Mouse (Mus musculus) stomach, embryonic 16.5 days (tissue): ENCODE data around the gene Ripor3. TPM values are rescaled to one million over a fixed set of nuclear protein-coding genes. Genes with fewer than 3 reads are reported as not detected.

Source experiments
- ATAC-seq: fragments of 200-750 bp; cut with Nextera tagmentation; 2 replicates; pipeline ENCODE4 v1.8.0; 2017; ENCODE audit warnings: moderate number of reproducible peaks, moderate TSS enrichment; ENCODE audit not compliant: insufficient read depth, low FRiP score
- H3K27ac ChIP-seq: fragments of 300-500 bp; sonication (generic); 2 replicates; pipeline ENCODE4 v1.5.1; 2014; ENCODE audit warnings: low read length
- H3K27me3 ChIP-seq: fragments of 300-500 bp; sonication (generic); 2 replicates; pipeline ENCODE4 v1.6.1; 2014; ENCODE audit warnings: low read length, control low read depth, mixed read lengths; ENCODE audit not compliant: control insufficient read depth, insufficient read depth
- H3K36me3 ChIP-seq: fragments of 300-500 bp; sonication (generic); 2 replicates; pipeline ENCODE4 v1.6.1; 2014; ENCODE audit warnings: low read length; ENCODE audit not compliant: control insufficient read depth, insufficient read depth
- H3K4me1 ChIP-seq: fragments of 300-500 bp; sonication (generic); 2 replicates; pipeline ENCODE4 v1.6.1; 2014; ENCODE audit warnings: low read length, control low read depth, mixed read lengths; ENCODE audit not compliant: control insufficient read depth, insufficient read depth
- H3K4me2 ChIP-seq: fragments of 300-500 bp; sonication (generic); 2 replicates; pipeline ENCODE4 v1.6.1; 2014; ENCODE audit warnings: low read depth, low read length, mixed read lengths
- H3K4me3 ChIP-seq: fragments of 300-500 bp; sonication (generic); replicated peaks from 2 replicates; pipeline ENCODE4 v1.5.1; 2014; ENCODE audit warnings: mild to moderate bottlenecking, low read length
- H3K9ac ChIP-seq: fragments of 300-500 bp; sonication (generic); 2 replicates; pipeline ENCODE4 v1.6.1; 2014; ENCODE audit warnings: low read length
- H3K9me3 ChIP-seq: fragments of 300-500 bp; sonication (generic); replicated peaks from 2 replicates; pipeline ENCODE4 v1.6.1; 2016; ENCODE audit warnings: low read length, control low read depth; ENCODE audit not compliant: control insufficient read depth
- WGBS: fragments of 180-500 bp; shearing (Covaris S2); extraction: QIAGEN DNeasy Blood & Tissue Kit; methylation state at CpG from one replicate; pipeline ENCODE4 v1.1.7; 2014; 5-methylcytosine and 5-hydroxymethylcytosine counted together
- polyA plus RNA-seq: library from polyadenylated mRNA; unstranded; fragments of >200 nt; fragmentation: Nextera tagmentation; extraction: Ambion mirVana; gene quantifications from 2 replicates; pipeline ENCODE4 v1.2.1, GENCODE M21; 2015

The Ripor3 gene
- polyA plus RNA-seq, 1 experiment from 2014 or later: 3.5 TPM

DNA sequence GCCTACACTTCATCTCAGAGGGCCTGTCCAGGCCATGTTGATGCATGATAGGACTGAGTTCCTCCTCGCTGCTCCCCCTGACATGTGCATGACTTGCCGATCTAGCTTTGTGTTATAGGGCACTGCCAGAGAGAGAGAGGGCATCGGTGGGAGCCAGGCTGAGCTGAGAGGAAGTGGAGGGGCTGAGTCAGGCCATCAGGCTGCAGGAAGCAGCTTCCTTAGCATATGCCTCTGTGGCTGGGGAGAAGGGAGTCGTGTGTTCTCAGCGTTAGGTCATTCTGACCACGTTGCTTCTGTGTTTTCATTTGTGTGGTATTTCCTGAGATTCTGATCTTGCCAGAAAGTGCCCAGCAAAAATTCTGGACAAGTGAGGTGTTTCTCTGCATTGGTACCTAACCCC, 61.2 kb downstream of the Ripor3 start:
- H3K27me3 ChIP-seq: no peaks in the 10 kb centered on the region
- H3K9me3 ChIP-seq: no peaks in the 10 kb centered on the region
- no peak overlapping the region for H3K4me2 ChIP-seq
- peaks cover 47% of the 10 kb centered on the region for H3K4me1 ChIP-seq
- H3K27ac ChIP-seq: peak overlapping the region; percentile 73; the same call in 1 of the 2 replicates
- no peak for ATAC-seq
- 0 out of 2 replicates have a peak overlapping the region, but pooled peaks have one; percentile 14 for H3K9ac ChIP-seq
- 54% methylated on average over 6 of the region's 6 CpGs for WGBS
- H3K36me3 ChIP-seq: no peaks in the 10 kb centered on the region
- no peak overlapping the region for H3K4me3 ChIP-seq

DNA sequence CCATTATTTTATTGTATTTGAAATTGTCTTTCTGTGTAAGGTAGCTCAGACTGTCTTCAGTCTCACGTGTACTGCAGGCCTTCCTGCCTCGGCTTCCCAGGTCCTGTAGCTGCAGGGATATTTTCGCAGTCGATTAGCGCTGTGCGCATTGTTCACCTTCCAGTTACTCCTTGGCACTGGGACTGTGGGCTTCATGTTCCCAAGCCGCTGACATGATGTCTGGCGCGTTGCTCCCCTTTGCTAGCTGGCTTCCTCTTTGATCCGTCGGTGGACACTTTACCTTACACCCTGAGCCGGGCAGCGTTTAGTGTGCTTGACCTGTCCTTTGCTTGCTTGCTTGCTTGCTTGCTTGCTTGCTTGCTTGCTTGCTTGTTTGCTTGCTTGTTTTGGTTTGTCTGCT, 61.9 kb downstream of the Ripor3 start:
- no peak overlapping the region for H3K4me3 ChIP-seq
- no peak for ATAC-seq
- no peaks in the 10 kb centered on the region for H3K27me3 ChIP-seq
- peaks cover 49% of the 10 kb centered on the region for H3K4me1 ChIP-seq
- no peaks in the 10 kb centered on the region for H3K36me3 ChIP-seq
- H3K4me2 ChIP-seq: no peak overlapping the region
- H3K9ac ChIP-seq: 0 out of 2 replicates have a peak overlapping the region, but pooled peaks have one; percentile 10
- 82% methylated on average over 13 of the region's 13 CpGs for WGBS
- peak overlapping the region; percentile 73; the same call in 1 of the 2 replicates for H3K27ac ChIP-seq
- no peaks in the 10 kb centered on the region for H3K9me3 ChIP-seq

- Histone ChIP-seq H3K27ac (peak overlapping the region; percentile 73), H3K4me2 (no peak overlapping the region), H3K4me1 (peaks cover 54% of the 10 kb centered on the region), H3K9me3 (no peaks in the 10 kb centered on the region), H3K27me3 (no peaks in the 10 kb centered on the region), H3K36me3 (no peaks in the 10 kb centered on the region), H3K9ac (no peak overlapping the region), H3K4me3 (no peak overlapping the region)
- ATAC-seq: peak; percentile 16; the same call in 1 of the 2 replicates
- WGBS: 71% methylated on average over 6 of the region's 6 CpGs
Observed at GRCm38 (mm10) chr2:167948047-167948446, 62.4 kb downstream of the Ripor3 start.

- peaks cover 62% of the 10 kb centered on the region for H3K4me1 ChIP-seq
- no peak overlapping the region for H3K4me3 ChIP-seq
- H3K36me3 ChIP-seq: no peaks in the 10 kb centered on the region
- no peaks in the 10 kb centered on the region for H3K9me3 ChIP-seq
- 53% methylated on average over 3 of the region's 3 CpGs for WGBS
- peak; percentile 66; the same call in 1 of the 2 replicates for ATAC-seq
- H3K27me3 ChIP-seq: no peaks in the 10 kb centered on the region
- H3K27ac ChIP-seq: peak overlapping the region; percentile 79
- no peak overlapping the region for H3K4me2 ChIP-seq
- no peak overlapping the region for H3K9ac ChIP-seq
Observed at GRCm38 (mm10) chr2:167947251-167947650, 63.2 kb downstream of the Ripor3 start.

- ATAC-seq: no peak
- Histone ChIP-seq H3K4me1 (peaks cover 72% of the 10 kb centered on the region), H3K4me3 (no peak overlapping the region), H3K9ac (no peak overlapping the region), H3K4me2 (no peak overlapping the region), H3K27ac (no peak overlapping the region), H3K9me3 (no peaks in the 10 kb centered on the region), H3K36me3 (no peaks in the 10 kb centered on the region), H3K27me3 (no peaks in the 10 kb centered on the region)
- 78% methylated on average over 5 of the region's 5 CpGs for WGBS
Observed at GRCm38 (mm10) chr2:167945451-167945850, 65.0 kb downstream of the Ripor3 start.

GRCm38 (mm10) chr2:167944193-167944592, 66.2 kb downstream of the Ripor3 start:
- ATAC-seq: no peak
- H3K9me3 ChIP-seq: no peaks in the 10 kb centered on the region
- no peak overlapping the region for H3K4me2 ChIP-seq
- H3K36me3 ChIP-seq: no peaks in the 10 kb centered on the region
- H3K4me1 ChIP-seq: peaks cover 69% of the 10 kb centered on the region
- WGBS: 84% methylated on average over 3 of the region's 3 CpGs
- no peak overlapping the region for H3K27ac ChIP-seq
- H3K4me3 ChIP-seq: no peak overlapping the region
- no peak overlapping the region for H3K9ac ChIP-seq
- H3K27me3 ChIP-seq: no peaks in the 10 kb centered on the region

DNA sequence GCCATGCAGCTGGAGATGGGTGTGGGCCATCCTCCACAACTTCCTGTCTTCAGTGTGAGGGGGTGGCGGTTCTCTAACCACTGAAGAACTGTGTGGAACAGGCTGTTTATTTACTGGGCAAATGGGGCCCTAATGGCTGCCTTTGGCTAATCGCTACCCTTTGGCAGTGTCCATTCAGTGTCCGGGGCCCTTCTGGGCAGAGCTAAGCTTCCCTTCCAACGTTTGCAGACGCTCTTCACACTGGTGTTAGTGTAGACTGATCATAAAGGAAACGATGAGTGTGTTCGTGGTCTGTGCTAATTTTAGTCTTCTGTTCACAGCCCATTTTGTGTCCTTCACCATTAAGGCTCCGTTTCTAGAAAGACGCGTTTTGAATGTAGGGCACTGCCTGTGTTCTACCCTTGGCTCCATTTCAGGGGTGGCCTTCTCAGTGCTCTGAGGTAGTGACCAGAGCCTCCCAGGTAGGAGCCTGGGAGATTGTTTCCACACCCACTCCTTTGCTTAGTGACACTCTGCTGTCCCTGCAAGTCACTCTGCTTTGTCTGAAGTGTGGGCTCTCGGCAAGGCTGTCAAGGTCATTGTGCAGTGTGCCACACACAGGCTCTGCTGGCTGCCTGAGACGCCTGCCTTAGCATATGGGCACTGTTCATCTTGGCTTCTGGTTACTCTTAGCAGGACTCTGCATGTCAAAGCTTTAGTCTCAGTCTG, 67.3 kb downstream of the Ripor3 start:
- H3K9me3 ChIP-seq: no peaks in the 10 kb centered on the region
- peak overlapping the region; percentile 30; the same call in 1 of the 2 replicates for H3K4me2 ChIP-seq
- 60% methylated on average over 12 of the region's 12 CpGs for WGBS
- H3K4me3 ChIP-seq: no peak overlapping the region
- no peaks in the 10 kb centered on the region for H3K36me3 ChIP-seq
- peak; percentile 29; the same call in 1 of the 2 replicates for ATAC-seq
- H3K27ac ChIP-seq: peak overlapping the region; percentile 84
- H3K27me3 ChIP-seq: no peaks in the 10 kb centered on the region
- H3K9ac ChIP-seq: no peak overlapping the region
- peaks cover 58% of the 10 kb centered on the region for H3K4me1 ChIP-seq

GRCm38 (mm10) chr2:167942199-167942925, 68.1 kb downstream of the Ripor3 start:
- ATAC-seq: peak; percentile 68; the same call in 1 of the 2 replicates
- WGBS: 23% methylated on average over 8 of the region's 8 CpGs
- Histone ChIP-seq H3K4me2 (peak overlapping the region; percentile 30; the same call in 1 of the 2 replicates), H3K4me3 (no peak overlapping the region), H3K27me3 (no peaks in the 10 kb centered on the region), H3K9ac (peak overlapping the region; percentile 44), H3K4me1 (peaks cover 52% of the 10 kb centered on the region), H3K9me3 (no peaks in the 10 kb centered on the region), H3K36me3 (no peaks in the 10 kb centered on the region), H3K27ac (peak overlapping the region; percentile 84)

DNA sequence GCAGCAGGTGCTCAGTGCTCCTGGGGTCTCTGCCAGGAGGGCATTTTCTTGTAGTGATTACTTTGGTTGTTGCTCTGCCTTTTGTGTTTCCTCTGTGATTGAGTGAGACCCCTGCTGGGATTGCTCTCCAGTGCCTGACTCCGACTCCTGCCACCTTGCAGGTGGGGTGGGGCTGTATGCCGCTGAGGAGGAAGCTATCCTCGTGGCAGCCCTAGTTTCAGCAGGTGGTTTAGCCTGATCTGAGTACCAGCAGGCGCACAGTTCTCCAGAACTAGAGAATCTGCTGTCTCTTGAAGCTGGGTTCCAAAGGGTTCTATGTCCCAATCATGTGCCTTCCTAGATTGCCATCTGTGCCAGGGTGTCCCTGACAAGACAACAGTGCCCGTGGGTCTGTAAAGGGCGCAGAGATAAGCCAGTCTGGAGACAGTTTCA, 68.7 kb downstream of the Ripor3 start:
- Histone ChIP-seq H3K9ac (peak overlapping the region; percentile 44), H3K27ac (peak overlapping the region; percentile 84), H3K36me3 (no peaks in the 10 kb centered on the region), H3K9me3 (no peaks in the 10 kb centered on the region), H3K27me3 (no peaks in the 10 kb centered on the region), H3K4me2 (peak overlapping the region; percentile 30; the same call in 1 of the 2 replicates), H3K4me1 (peaks cover 52% of the 10 kb centered on the region), H3K4me3 (no peak overlapping the region)
- 51% methylated on average over 6 of the region's 6 CpGs for WGBS
- ATAC-seq: no peak
